ENCODE assay signal across 20 mouse cellular contexts in genomic region chr7:18799129-18799528, GRCm38 (mm10). TPM values are rescaled to one million over a fixed set of nuclear protein-coding genes. Genes with fewer than 3 reads are reported as not detected.
DNase-seq lines count a peak whose midpoint lies in the region; ATAC-seq and TF ChIP-seq lines count a peak whose summit lies in the region.
"Had no signal": no experiment of that assay in that cellular context is flagged by ENCODE, and none has a peak within 500 bp of the region (broad histone marks: within the 10 kb centered on the region; RNA-seq: fewer than 3 reads in every experiment).

No protein-coding gene starts in this region.

- DNase-seq in kidney, postnatal 0 days (ENCODE audit: low spot score) = no peak
- DNase-seq in kidney, postnatal 14 days = no peak
- DNase-seq in retina, embryonic 14.5 days (ENCODE audit: low spot score) = peak; percentile 3
- no peak for DNase-seq in retina, postnatal 1 day
- peak; percentile 1 for DNase-seq in MEL-GATA-1-ER (ENCODE audit: extremely low read depth, low read depth)
- no peak for DNase-seq in forebrain, postnatal 0 days
- no peak for DNase-seq in gastrocnemius, postnatal 36 days
- DNase-seq: adrenal gland, postnatal 25 days; heart, postnatal 14 days; thymus, adult 2 months had no signal

- no peak overlapping the region for H3K4me3 ChIP-seq in kidney, postnatal 0 days (replicated peaks; ENCODE audit: low read depth, low read length)
- H3K4me3 ChIP-seq in small intestine, adult 2 months (ENCODE audit: low read depth, low read length) = no peak overlapping the region
- no peak overlapping the region for H3K4me3 ChIP-seq in forebrain, postnatal 0 days (ENCODE audit: low read depth, low read length)
- H3K4me3 ChIP-seq: erythroblast, embryonic 14.5 days; myocyte had no signal

- no peak for ATAC-seq in kidney, postnatal 0 days (replicated peaks; ENCODE audit: low FRiP score, low read depth)
- ATAC-seq in forebrain, postnatal 0 days = no peak
- ATAC-seq: intestine, embryonic 16.5 days had no signal

- H3K4me1 ChIP-seq in kidney, postnatal 0 days (replicated peaks; ENCODE audit: insufficient read depth, low read length) = no peaks in the 10 kb centered on the region
- H3K4me1 ChIP-seq in small intestine, adult 2 months (ENCODE audit: control insufficient read depth, insufficient read depth, insufficient read length, low read length) = no peaks in the 10 kb centered on the region
- no peaks in the 10 kb centered on the region for H3K4me1 ChIP-seq in forebrain, postnatal 0 days (ENCODE audit: insufficient read depth)

- no peaks in the 10 kb centered on the region for H3K9me3 ChIP-seq in kidney, postnatal 0 days (replicated peaks; ENCODE audit: low read length)
- H3K9me3 ChIP-seq in forebrain, postnatal 0 days (ENCODE audit: low read length) = no peaks in the 10 kb centered on the region

- no peaks in the 10 kb centered on the region for H3K27me3 ChIP-seq in kidney, postnatal 0 days (ENCODE audit: insufficient read depth, low read length)
- no peaks in the 10 kb centered on the region for H3K27me3 ChIP-seq in small intestine, adult 2 months (ENCODE audit: control insufficient read depth, insufficient read depth, low read length)
- no peaks in the 10 kb centered on the region for H3K27me3 ChIP-seq in forebrain, postnatal 0 days (ENCODE audit: insufficient read depth, low read length)

- peak; percentile 28; the same call in 1 of the 2 replicates for TF ChIP-seq CTCF in kidney, postnatal 0 days (IDR thresholded peaks at IDR 0.05; ENCODE audit: low read depth)
- TF ChIP-seq CTCF in small intestine, adult 2 months (IDR thresholded peaks at IDR 0.05; ENCODE audit: extremely low read depth, insufficient read length, insufficient replicate concordance, low read depth, low read length) = peak; percentile 28; the same call in 1 of the 2 replicates
- no peak for TF ChIP-seq CTCF in forebrain, postnatal 0 days (IDR thresholded peaks at IDR 0.05; ENCODE audit: low read depth)

- H3K36me3 ChIP-seq in kidney, postnatal 0 days (ENCODE audit: insufficient read depth, low read length) = no peaks in the 10 kb centered on the region
- no peaks in the 10 kb centered on the region for H3K36me3 ChIP-seq in small intestine, adult 2 months (ENCODE audit: control insufficient read depth, insufficient read depth, low read length)
- no peaks in the 10 kb centered on the region for H3K36me3 ChIP-seq in forebrain, postnatal 0 days (ENCODE audit: insufficient read depth)

- H3K4me2 ChIP-seq in kidney, postnatal 0 days (ENCODE audit: low read length) = no peak overlapping the region
- no peak overlapping the region for H3K4me2 ChIP-seq in forebrain, postnatal 0 days (ENCODE audit: low read depth)

- 39% methylated on average over 3 of the region's 3 CpGs for WGBS in kidney, postnatal 0 days
- 39% methylated on average over 3 of the region's 3 CpGs for WGBS in small intestine, adult 2 months
- WGBS in forebrain, postnatal 0 days = 35% methylated on average over 3 of the region's 3 CpGs

- intact Hi-C loops in gastrocnemius, postnatal 36 days (cut with DNase I) = no loop called here

- H3K27ac ChIP-seq in kidney, postnatal 0 days = no peak overlapping the region
- no peak overlapping the region for H3K27ac ChIP-seq in small intestine, adult 2 months (ENCODE audit: insufficient read depth, low read depth, low read length)
- no peak overlapping the region for H3K27ac ChIP-seq in forebrain, postnatal 0 days (ENCODE audit: low read depth, low read length)

- H3K9ac ChIP-seq in kidney, postnatal 0 days (ENCODE audit: low read depth, low read length) = no peak overlapping the region
- H3K9ac ChIP-seq in forebrain, postnatal 0 days = no peak overlapping the region

- TF ChIP-seq POLR2A in small intestine, adult 2 months (IDR thresholded peaks at IDR 0.05; ENCODE audit: low read depth, low read length) = no peak

RNA-seq across cellular contexts. Expression of gene Psg19, which starts 0.8 kb away (rescaled TPM):
- polyA plus RNA-seq in kidney, postnatal 0 days (2015; fragmentation: Nextera tagmentation; extraction: Ambion mirVana) = not detected in 2 replicates
- 0.08 TPM in 1 of 2 replicates, not detected in the other for polyA plus RNA-seq in small intestine, adult 2 months (2012; rRNA removed)
- not detected in 2 replicates for total RNA-seq in forebrain, postnatal 0 days (2014; rRNA removed)
- polyA plus RNA-seq in forebrain, postnatal 0 days (2015; fragmentation: Nextera tagmentation; extraction: Ambion mirVana) = not detected in 2 replicates
- total RNA-seq in gastrocnemius, postnatal 36 days (2021) = not detected
- total RNA-seq: adrenal gland, postnatal 25 days; heart, postnatal 14 days; left cerebral cortex, postnatal 10 days; megakaryocyte-erythroid progenitor cell, adult 5-6 weeks had no signal
- polyA plus RNA-seq: erythroblast, embryonic 14.5 days; gonadal fat pad, adult 2 months; intestine, embryonic 16.5 days; large intestine, adult 2 months; liver, embryonic 16.5 days; myocyte; spleen, adult 2 months; thymus, adult 2 months had no signal

RNA-seq across cellular contexts. Expression of gene Psg17, which starts 22.3 kb away (rescaled TPM):
- polyA plus RNA-seq in kidney, postnatal 0 days (2015; fragmentation: Nextera tagmentation; extraction: Ambion mirVana) = 0.13 TPM in 1 of 2 replicates, not detected in the other
- polyA plus RNA-seq in small intestine, adult 2 months (2012; rRNA removed) = not detected in 2 replicates
- not detected in 2 replicates for total RNA-seq in forebrain, postnatal 0 days (2014; rRNA removed)
- not detected in 2 replicates for polyA plus RNA-seq in forebrain, postnatal 0 days (2015; fragmentation: Nextera tagmentation; extraction: Ambion mirVana)
- total RNA-seq in gastrocnemius, postnatal 36 days (2021) = not detected
- total RNA-seq: adrenal gland, postnatal 25 days; heart, postnatal 14 days; left cerebral cortex, postnatal 10 days had no signal
- polyA plus RNA-seq: erythroblast, embryonic 14.5 days; liver, embryonic 16.5 days; spleen, adult 2 months had no signal

RNA-seq across cellular contexts. Expression of gene Mill2, which starts 40.6 kb away (rescaled TPM):
- polyA plus RNA-seq in kidney, postnatal 0 days (2015; fragmentation: Nextera tagmentation; extraction: Ambion mirVana) = 2.0 and 2.5 TPM in 2 replicates
- polyA plus RNA-seq in small intestine, adult 2 months (2012; rRNA removed) = 1.9 and 2.2 TPM in 2 replicates
- 0.95 and 2.1 TPM in 2 replicates for total RNA-seq in forebrain, postnatal 0 days (2014; rRNA removed)
- polyA plus RNA-seq in forebrain, postnatal 0 days (2015; fragmentation: Nextera tagmentation; extraction: Ambion mirVana) = 0.53 and 0.54 TPM in 2 replicates
- 1 to 10 TPM; 1.8 to 2.1 TPM for total RNA-seq in gastrocnemius, postnatal 36 days (2021)
- total RNA-seq: megakaryocyte-erythroid progenitor cell, adult 5-6 weeks had no signal
- polyA plus RNA-seq: erythroblast, embryonic 14.5 days had no signal

Comparison
In these comparisons a context has a peak if more than half of its experiments do, and no peak if none do; other contexts are left out.
1. DNase-seq: peak in retina, embryonic 14.5 days (single experiment) and MEL-GATA-1-ER (single experiment); none in kidney, postnatal 0 days (single experiment), kidney, postnatal 14 days (single experiment), retina, postnatal 1 day (single experiment), forebrain, postnatal 0 days (single experiment) and gastrocnemius, postnatal 36 days (0 of 2).